Mouse (Mus musculus) megakaryocyte, embryonic 14.5 days (primary cell): ENCODE data around the gene Ugt2a2.

Source experiments
- FLI1 ChIP-seq: IDR thresholded peaks from 2 replicates; pipeline ENCODE4 v1.6.1; 2012; ENCODE audit warnings: low read length, inconsistent platforms, mixed read lengths
- GATA1 ChIP-seq: IDR thresholded peaks from 3 replicates; pipeline ENCODE4 v1.6.1; 2012; ENCODE audit warnings: mixed read lengths, low read length, inconsistent platforms, borderline replicate concordance

DNA sequence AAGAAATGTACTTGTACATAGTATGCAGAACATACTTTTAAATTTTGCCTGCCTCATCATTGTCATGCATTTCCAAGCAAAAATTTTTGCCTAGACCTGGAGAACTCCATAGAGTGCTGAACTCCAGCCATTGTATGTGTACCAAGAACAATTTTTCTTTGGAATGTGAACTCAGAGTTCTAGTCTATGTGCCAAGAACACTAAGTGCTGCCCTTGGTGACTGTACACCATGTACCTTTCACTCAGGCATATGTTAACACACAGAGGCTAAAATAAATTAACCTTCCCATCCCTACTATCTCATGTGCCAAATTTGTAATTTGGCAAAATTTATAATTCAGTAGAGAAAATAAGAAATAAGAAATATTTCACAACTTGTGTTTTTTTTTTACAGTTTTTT, 16.9 kb upstream of the Ugt2a2 start:
- TF ChIP-seq FLI1 (no peak), GATA1 (no peak)
